Mouse (Mus musculus) embryonic fibroblast, embryonic 13.5 days (primary cell): Measurements from ENCODE around the gene B230118H07Rik.

Experiments used
- CTCF ChIP-seq: IDR thresholded peaks from 2 replicates; pipeline ENCODE4 v1.5.1; 2011; ENCODE audit warnings: mild to moderate bottlenecking, control low read depth, low read length, moderate library complexity, borderline replicate concordance; ENCODE audit not compliant: insufficient read depth
- POLR2A ChIP-seq: IDR thresholded peaks from 2 replicates; pipeline ENCODE4 v1.6.1; 2011; ENCODE audit warnings: low read depth, mild to moderate bottlenecking, control low read depth, low read length, moderate library complexity

DNA sequence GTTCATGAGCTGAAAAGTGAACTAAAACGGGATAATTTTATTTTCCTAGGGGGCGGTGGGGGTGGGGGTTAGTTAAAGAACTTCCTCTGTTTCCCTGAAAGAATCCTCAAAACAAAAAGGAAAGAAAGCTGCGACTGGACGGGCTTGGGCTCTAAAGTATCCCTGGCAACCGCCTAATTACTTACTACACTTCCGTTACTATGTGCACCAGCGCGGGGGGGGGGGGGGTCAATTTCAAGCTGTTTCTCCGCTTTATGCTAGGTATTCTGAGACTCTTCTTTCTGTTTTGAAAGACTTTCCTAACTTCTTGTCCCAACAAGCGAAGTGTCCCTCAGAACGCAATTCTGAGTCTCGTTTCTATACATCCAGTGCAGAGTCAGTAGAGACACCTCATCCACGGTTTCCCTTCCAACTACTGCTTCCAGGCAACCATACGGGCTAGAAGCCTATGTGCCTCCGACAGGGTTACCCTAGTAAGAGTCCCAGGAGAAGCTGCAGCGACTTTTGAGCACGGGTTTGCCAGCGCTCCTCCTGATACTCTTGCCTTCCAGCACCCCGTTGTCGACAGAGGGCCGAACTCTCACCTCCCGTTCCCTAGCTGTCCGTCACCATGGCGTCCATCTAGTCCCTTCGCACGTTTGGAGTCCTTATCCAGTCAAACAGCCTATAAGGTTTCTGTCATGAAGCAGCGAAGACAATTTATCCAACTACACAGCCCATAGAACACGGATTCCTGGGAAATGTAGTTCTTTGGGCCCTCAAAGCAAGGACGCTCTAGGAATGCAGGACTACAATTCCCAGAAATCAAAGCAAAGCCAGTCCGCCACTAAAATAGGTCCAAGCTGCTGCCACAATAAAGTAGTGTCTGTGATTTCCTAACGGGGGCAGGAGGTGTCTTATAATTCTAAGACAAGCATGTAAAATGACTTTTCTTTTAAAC is 20.8 kb downstream of the B230118H07Rik start:
- TF ChIP-seq CTCF (no peak), POLR2A (peak; percentile 89)
